Mouse (Mus musculus): Measurements from ENCODE around the gene Ddx58. TPM values are rescaled to one million over a fixed set of nuclear protein-coding genes. Genes with fewer than 3 reads are reported as not detected.

Gene Ddx58
- total RNA-seq, 2 experiments from 2014 or later = 3.6 to 4.2 TPM

DNA sequence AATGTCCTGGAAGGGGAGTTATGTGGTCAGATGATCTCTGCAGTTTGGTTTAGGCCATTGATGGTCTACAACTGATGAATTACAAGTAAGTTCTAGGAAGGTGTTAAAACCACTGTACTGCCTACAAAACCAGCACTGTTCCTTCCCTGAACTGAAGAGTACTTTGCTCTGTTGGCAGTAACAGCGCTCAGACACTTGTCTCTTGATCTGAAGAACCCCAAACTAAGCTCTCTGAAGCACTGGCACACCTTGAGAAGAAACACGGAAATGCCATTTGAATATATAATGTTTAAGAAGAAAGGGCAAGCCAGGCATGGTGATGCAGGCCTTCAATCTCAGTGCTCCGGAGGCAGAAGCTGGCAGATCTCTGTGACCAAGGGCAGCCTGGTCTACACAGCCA lies 35.3 kb downstream of the Ddx58 start:
- intact Hi-C loops (cut with DNase I) = no loop called here
- DNase-seq (ENCODE audit: extremely low spot score in 1 of 2, low spot score in 2 of 2) = no peak
- no peak for TF ChIP-seq CTCF (IDR thresholded peaks at IDR 0.05)
- H3K27ac ChIP-seq = no peak overlapping the region
- no peak overlapping the region for H3K4me3 ChIP-seq

DNA sequence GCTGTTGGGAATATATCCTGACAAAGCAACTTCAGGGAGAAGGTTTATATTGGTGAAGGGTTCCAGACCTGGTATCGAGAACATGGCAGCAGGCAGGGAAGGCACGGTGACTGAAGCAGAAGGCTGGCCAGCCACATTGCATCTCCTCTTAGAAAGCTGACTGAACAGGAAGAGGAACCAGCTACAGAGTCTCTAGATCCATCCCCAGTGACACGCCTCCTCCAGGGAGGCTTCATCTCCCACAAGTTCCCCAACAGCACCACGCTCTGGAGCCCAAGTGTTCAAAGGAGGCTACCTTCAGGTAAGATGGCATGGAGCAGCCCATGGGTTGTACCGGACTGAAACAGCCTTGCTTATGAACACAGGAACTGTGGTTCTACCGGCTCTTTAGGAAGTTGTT lies 37.4 kb downstream of the Ddx58 start:
- TF ChIP-seq CTCF (IDR thresholded peaks at IDR 0.05) = no peak
- no peak for DNase-seq (ENCODE audit: extremely low spot score in 1 of 2, low spot score in 2 of 2)
- intact Hi-C loops (cut with DNase I) = no loop called here
- H3K4me3 ChIP-seq = no peak overlapping the region
- no peak overlapping the region for H3K27ac ChIP-seq

DNA sequence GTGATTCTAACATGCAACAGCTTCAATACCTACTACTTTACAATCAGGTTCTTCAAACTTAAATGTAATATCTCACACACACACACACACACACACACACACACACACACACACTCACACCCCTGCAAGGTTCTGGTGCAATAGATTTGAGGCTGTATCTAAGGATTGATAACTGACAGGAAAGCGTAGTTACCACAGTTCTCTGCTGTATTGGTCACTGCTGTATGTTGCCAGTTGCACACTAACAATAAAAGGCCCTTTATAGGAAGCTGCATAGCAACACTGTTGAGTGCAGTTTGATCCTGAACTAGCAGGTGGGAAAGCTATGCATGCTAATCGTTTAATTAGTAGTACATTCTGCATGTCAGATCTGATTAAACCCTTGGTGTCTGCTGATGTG lies 44.3 kb downstream of the Ddx58 start:
- TF ChIP-seq CTCF (IDR thresholded peaks at IDR 0.05) = no peak
- Histone ChIP-seq H3K27ac (no peak overlapping the region), H3K4me3 (no peak overlapping the region)
- intact Hi-C loops (cut with DNase I) = no loop called here
- DNase-seq (ENCODE audit: extremely low spot score in 1 of 2, low spot score in 2 of 2) = no peak

DNA sequence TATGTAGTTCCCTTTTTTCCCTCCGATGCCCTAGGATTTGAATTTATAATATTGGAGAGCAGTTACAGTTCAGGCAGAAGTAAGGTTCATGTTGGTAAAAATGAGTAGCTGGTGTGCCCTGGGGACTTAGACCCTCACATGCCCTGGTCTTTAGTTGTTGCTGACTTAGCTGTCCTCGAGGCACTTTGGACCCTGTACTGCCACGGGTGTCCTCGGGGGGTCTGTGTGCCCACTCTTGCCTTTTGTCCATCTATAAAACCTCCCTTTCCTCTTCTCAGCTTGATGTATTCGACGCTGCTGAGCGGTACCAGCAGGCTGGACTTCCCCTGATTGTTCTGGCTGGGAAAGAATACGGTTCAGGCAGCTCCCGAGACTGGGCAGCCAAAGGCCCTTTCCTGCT lies 46.2 kb downstream of the Ddx58 start:
- Histone ChIP-seq H3K27ac (no peak overlapping the region), H3K4me3 (no peak overlapping the region)
- intact Hi-C loops (cut with DNase I) = no loop called here
- no peak for DNase-seq (ENCODE audit: extremely low spot score in 1 of 2, low spot score in 2 of 2)
- TF ChIP-seq CTCF (IDR thresholded peaks at IDR 0.05) = no peak

DNA sequence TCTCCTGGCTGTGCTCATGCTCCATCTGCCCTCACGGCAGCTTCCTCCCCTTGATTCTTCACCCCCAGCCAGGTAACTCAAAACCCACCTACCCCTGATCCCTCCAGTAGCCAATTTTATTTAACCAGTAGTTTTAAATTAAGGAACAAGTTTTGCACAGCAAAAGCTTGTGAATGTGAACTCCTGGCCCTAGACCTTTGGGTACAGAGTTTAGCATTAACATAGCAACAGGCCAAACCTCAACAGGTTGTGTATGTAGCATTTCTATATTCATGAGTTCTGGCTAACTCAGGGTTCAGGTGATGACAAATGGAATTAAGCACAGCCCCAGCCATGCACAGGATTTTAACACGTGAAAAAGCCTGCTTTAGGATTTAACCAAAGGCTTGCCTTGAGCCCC lies 47.4 kb downstream of the Ddx58 start:
- intact Hi-C loops (cut with DNase I) = no loop called here
- no peak overlapping the region for H3K27ac ChIP-seq
- no peak for TF ChIP-seq CTCF (IDR thresholded peaks at IDR 0.05)

DNA sequence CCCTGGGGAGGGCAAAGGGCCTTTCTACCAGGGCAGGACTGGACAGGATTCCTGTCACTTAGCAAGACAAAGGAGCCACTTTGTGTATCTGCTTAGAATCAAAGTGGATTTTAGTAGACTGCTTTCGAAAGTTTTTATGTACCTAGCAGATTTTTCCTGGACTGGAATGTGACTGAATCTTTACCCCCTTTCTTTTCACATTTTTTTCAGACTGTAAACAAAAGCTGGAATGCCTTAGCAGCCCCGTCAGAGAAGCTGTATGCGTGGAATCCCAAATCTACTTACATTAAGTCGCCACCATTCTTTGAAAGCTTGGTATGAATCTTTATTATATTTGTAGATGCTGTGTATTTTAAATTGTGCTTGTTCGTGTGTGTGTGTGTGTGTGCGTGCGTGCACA lies 51.7 kb downstream of the Ddx58 start:
- intact Hi-C loops (cut with DNase I) = no loop called here
- no peak for DNase-seq (ENCODE audit: extremely low spot score in 1 of 2, low spot score in 2 of 2)
- no peak for TF ChIP-seq CTCF (IDR thresholded peaks at IDR 0.05)

More for the DNA sequence above, 47.4 kb downstream of the Ddx58 start:
- no peak overlapping the region for H3K4me3 ChIP-seq
- DNase-seq (ENCODE audit: extremely low spot score in 1 of 2, low spot score in 2 of 2) = no peak

DNA sequence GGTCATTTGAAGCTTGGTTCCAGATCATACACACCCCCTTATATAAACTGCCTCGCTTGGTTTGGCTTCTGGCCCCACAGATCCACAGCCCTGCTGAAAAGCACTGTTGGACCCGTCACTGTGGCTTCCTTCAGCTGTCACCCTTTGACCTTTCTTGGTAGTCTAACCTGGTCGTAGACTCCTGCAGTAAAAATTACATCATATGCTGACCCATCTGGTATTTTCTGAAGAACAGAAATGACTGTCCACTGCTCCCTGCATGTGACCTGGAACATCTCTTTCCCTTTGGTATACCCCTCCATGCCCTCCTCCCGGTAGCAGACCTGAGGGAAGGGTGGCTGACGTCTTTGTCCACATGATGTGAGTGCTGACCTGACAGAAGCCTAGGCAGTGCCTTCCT lies 55.2 kb downstream of the Ddx58 start:
- no peak for TF ChIP-seq CTCF (IDR thresholded peaks at IDR 0.05)
- no peak for DNase-seq (ENCODE audit: extremely low spot score in 1 of 2, low spot score in 2 of 2)
- Histone ChIP-seq H3K4me3 (no peak overlapping the region), H3K27ac (no peak overlapping the region)
- intact Hi-C loops (cut with DNase I) = loop anchor here (5.0 kb wide), 2 partner anchors 52 to 498 kb away; no protein-coding TSS in a partner anchor

More for the DNA sequence above, 51.7 kb downstream of the Ddx58 start:
- Histone ChIP-seq H3K27ac (no peak overlapping the region), H3K4me3 (no peak overlapping the region)

DNA sequence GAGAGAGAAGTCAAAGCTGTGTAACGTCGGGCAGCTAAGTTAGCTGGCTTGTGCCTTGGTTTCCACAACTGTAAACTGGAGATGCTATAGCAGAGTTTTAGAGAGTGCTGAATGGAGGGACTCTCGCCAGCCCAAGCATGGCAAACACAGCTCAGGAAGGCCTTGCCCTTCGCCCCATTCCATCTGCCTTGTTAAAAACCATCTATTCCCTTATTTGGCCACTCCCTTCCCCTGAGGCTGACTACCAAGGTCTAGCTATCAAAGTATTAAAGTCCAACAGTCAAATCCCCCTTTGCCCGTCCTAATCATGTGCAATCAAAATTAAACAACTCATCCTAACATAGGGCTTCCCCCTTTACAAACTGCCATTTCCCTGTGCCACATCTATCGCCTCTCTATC lies 55.8 kb downstream of the Ddx58 start:
- no peak for DNase-seq (ENCODE audit: extremely low spot score in 1 of 2, low spot score in 2 of 2)
- no peak overlapping the region for H3K4me3 ChIP-seq
- TF ChIP-seq CTCF (IDR thresholded peaks at IDR 0.05) = no peak
- intact Hi-C loops (cut with DNase I) = loop anchor here (2.0 to 5.0 kb wide), 3 partner anchors 51 to 499 kb away; no protein-coding TSS in a partner anchor
- H3K27ac ChIP-seq = no peak overlapping the region

DNA sequence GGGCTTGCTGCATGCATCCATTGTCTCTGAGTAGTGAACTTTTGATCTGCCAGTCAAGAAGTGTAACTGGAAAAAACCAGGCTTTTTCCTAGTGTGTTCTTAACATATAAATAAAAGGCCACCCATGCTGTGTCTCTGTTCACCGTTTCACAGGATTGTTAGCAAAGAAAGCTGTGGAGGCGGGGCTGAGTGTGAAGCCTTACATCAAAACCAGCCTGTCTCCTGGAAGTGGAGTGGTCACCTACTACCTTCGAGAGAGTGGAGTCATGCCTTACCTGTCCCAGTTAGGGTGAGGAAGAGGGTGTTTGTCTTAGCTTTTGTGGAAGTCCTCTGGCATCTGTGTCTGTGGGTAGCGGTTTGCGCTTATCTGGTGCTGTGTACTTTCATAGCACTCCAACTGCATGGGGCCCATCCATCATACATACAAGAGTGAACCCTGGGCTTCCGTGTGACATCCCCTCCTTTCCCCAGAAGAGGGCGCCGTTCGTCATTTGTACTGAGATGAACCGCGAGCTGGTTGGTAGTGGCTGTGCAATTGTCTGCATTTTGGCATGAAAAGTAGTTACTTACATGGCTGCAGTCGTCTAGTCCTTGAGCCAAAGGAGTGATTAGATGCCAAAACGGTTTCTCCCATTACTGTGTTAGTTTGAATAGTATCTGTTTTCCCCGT lies 56.8 kb downstream of the Ddx58 start:
- peak; percentile 39 to 64 for DNase-seq (ENCODE audit: extremely low spot score in 1 of 2, low spot score in 2 of 2)
- peak; percentile 69 for TF ChIP-seq CTCF (IDR thresholded peaks at IDR 0.05)
- no peak overlapping the region for H3K4me3 ChIP-seq
- intact Hi-C loops (cut with DNase I) = loop anchor here (2.0 to 5.0 kb wide), 3 partner anchors 50 to 500 kb away; no protein-coding TSS in a partner anchor
- no peak overlapping the region for H3K27ac ChIP-seq

DNA sequence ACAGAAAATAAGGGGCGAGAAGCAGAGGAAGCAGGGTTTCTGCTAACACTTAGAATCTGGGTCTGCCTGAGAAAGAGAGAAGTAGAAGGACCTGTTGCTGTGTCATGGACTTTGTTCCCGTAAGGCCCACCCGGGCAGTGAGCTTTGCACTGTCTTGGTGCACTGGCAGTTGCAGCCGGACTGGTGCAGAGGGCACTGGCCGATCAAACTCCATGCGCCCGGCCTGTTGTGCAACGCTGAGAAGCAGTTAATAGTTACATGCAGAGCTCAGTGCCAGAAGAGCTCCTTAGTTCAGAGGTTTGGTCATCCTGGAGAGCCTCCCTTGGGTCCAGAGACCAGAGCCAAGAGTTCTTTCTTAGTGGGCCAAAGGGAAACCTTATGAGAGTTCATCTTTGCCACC lies 57.9 kb downstream of the Ddx58 start:
- Histone ChIP-seq H3K4me3 (no peak overlapping the region), H3K27ac (no peak overlapping the region)
- TF ChIP-seq CTCF (IDR thresholded peaks at IDR 0.05) = no peak
- no peak for DNase-seq (ENCODE audit: extremely low spot score in 1 of 2, low spot score in 2 of 2)
- intact Hi-C loops (cut with DNase I) = loop anchor here (2.0 to 5.0 kb wide), 3 partner anchors 49 to 501 kb away; no protein-coding TSS in a partner anchor

DNA sequence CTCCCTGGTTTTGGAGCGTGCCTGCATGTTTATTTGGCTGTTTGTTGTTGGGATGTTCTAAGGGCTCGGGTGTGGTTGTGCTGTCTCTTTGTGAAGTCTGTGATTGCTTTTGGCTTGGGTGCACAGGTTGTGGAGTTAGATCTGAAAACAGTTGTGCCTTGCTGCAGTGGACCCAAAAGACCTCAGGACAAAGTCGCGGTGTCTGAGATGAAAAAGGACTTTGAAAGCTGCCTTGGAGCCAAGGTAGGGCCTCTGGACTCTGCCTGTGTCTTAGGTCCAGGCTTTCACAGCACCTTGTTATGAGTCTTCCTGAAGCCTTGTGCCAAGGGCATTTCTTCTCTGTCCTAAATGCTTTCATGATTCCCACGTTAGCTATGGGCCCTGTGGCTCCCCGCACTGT lies 59.6 kb downstream of the Ddx58 start:
- Histone ChIP-seq H3K4me3 (no peak overlapping the region), H3K27ac (no peak overlapping the region)
- no peak for TF ChIP-seq CTCF (IDR thresholded peaks at IDR 0.05)
- no peak for DNase-seq (ENCODE audit: extremely low spot score in 1 of 2, low spot score in 2 of 2)
- intact Hi-C loops (cut with DNase I) = loop anchor here (5.0 kb wide), 2 partner anchors 48 to 502 kb away; no protein-coding TSS in a partner anchor

DNA sequence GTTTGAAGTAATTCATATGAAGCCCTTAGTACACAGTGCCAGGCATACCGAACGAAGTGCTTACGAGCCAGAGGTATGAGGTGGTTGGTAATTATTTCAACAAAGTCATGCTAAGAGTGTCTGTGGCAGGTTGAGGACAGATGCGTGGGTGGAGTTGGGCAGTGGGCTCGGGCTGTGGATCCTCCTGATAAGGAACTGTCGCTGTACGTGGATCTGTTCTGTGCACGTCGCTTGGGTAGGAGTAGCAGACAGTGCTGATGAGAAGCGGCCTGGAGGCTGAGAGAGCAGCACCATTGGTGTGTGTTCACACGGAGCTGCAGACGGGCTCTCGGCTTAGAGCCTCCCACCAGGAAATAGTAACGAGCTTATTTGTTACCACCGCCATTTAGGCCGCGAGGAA lies 61.0 kb downstream of the Ddx58 start:
- Histone ChIP-seq H3K27ac (no peak overlapping the region), H3K4me3 (no peak overlapping the region)
- DNase-seq (ENCODE audit: extremely low spot score in 1 of 2, low spot score in 2 of 2) = no peak
- intact Hi-C loops (cut with DNase I) = no loop called here
- no peak for TF ChIP-seq CTCF (IDR thresholded peaks at IDR 0.05)

DNA sequence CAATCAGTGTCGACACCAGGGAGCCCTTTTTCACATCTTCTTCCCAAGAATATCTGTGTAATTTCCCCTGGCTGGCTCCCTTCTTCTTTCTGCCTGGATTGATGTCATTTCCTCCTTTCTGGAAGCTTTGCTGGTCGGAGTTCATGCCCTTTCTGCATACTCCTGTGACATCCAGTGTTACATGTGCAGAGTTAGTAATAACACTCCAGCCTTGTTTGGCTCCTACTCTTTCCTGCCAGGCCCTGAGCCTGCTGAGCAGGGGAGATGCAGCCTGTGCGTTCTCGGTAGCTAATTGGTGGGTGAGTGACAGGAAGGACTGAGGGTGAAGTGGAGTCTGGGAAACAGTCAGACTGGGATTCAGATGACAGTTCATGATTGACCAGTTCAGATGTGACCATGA lies 65.3 kb downstream of the Ddx58 start:
- intact Hi-C loops (cut with DNase I) = no loop called here
- Histone ChIP-seq H3K4me3 (no peak overlapping the region), H3K27ac (no peak overlapping the region)
- no peak for TF ChIP-seq CTCF (IDR thresholded peaks at IDR 0.05)
- no peak for DNase-seq (ENCODE audit: extremely low spot score in 1 of 2, low spot score in 2 of 2)

All from left cerebral cortex, adult 2 months (tissue).